Mouse (Mus musculus) myocyte (in vitro differentiated cells): ENCODE results near the gene Prkg1. TPM values are rescaled to one million over a fixed set of nuclear protein-coding genes. Genes with fewer than 3 reads are reported as not detected.

ENCODE experiments used
- H3K27me3 ChIP-seq: one replicate; pipeline ENCODE4 v1.6.1; 2011; ENCODE audit not compliant: control insufficient read depth, insufficient read depth, insufficient read length
- H3K36me3 ChIP-seq: one replicate; pipeline ENCODE4 v1.6.1; 2011; ENCODE audit not compliant: control insufficient read depth, insufficient read depth
- H3K4me2 ChIP-seq: one replicate; pipeline ENCODE4 v1.6.1; 2011; ENCODE audit warnings: low read depth, control low read depth
- H3K4me3 ChIP-seq: one replicate; pipeline ENCODE4 v1.5.1; 2011; ENCODE audit warnings: mild to moderate bottlenecking, control low read depth, moderate library complexity
- H3K79me2 ChIP-seq: one replicate; pipeline ENCODE4 v1.6.1; 2011; ENCODE audit not compliant: control insufficient read depth, insufficient read depth
- H3ac ChIP-seq: one replicate; pipeline ENCODE4 v1.6.1; 2011; ENCODE audit not compliant: control insufficient read depth, insufficient read length
- CEBPB ChIP-seq: IDR thresholded peaks from 2 replicates; pipeline ENCODE4 v1.6.1; 2011; ENCODE audit warnings: mild to moderate bottlenecking, moderate library complexity; ENCODE audit not compliant: poor library complexity, insufficient read depth, severe bottlenecking
- E2F4 ChIP-seq: IDR thresholded peaks from one replicate; pipeline ENCODE4 v1.6.1; 2011; ENCODE audit warnings: mild to moderate bottlenecking, control low read depth, moderate library complexity; ENCODE audit not compliant: insufficient read depth
- MAX ChIP-seq: IDR thresholded peaks from one replicate; pipeline ENCODE4 v1.6.1; 2011; ENCODE audit warnings: low read depth, mild to moderate bottlenecking, control low read depth
- MYOD1 ChIP-seq, 3 experiments: IDR thresholded peaks; one replicate each; pipeline ENCODE4 v1.6.1; 2011; ENCODE audit warnings: control low read depth in 2 of 3, low read depth in 2 of 3, mild to moderate bottlenecking in 2 of 3, moderate library complexity in 1 of 3; ENCODE audit not compliant: insufficient read length in 2 of 3, control insufficient read depth in 1 of 3
- MYOG ChIP-seq, 3 experiments: IDR thresholded peaks; one replicate each; pipeline ENCODE4 v1.6.1; 2011; ENCODE audit warnings: control low read depth in 2 of 3, low read depth in 2 of 3, mild to moderate bottlenecking in 2 of 3; ENCODE audit not compliant: insufficient read length in 2 of 3, control insufficient read depth in 1 of 3, insufficient read depth in 1 of 3
- POLR2A ChIP-seq: IDR thresholded peaks from one replicate; pipeline ENCODE4 v1.6.1; 2011; ENCODE audit warnings: low read depth, mild to moderate bottlenecking, control low read depth, moderate library complexity; ENCODE audit not compliant: insufficient read length
- POLR2AphosphoS2 ChIP-seq: IDR thresholded peaks from one replicate; pipeline ENCODE4 v1.6.1; 2011; ENCODE audit warnings: low read depth, control low read depth; ENCODE audit not compliant: insufficient read length
- REST ChIP-seq: IDR thresholded peaks from one replicate; pipeline ENCODE4 v1.6.1; 2011; ENCODE audit warnings: mild to moderate bottlenecking, control low read depth, moderate library complexity; ENCODE audit not compliant: insufficient read depth, insufficient read length
- SRF ChIP-seq: IDR thresholded peaks from one replicate; pipeline ENCODE4 v1.6.1; 2011; ENCODE audit warnings: low read depth; ENCODE audit not compliant: control insufficient read depth, insufficient read length
- TCF12 ChIP-seq: IDR thresholded peaks from one replicate; pipeline ENCODE4 v1.6.1; 2011; ENCODE audit warnings: mild to moderate bottlenecking, control low read depth; ENCODE audit not compliant: poor library complexity, insufficient read depth, severe bottlenecking
- TCF3 ChIP-seq: IDR thresholded peaks from one replicate; pipeline ENCODE4 v1.6.1; 2011; ENCODE audit warnings: low read depth, control low read depth; ENCODE audit not compliant: insufficient read length
- USF1 ChIP-seq: IDR thresholded peaks from one replicate; pipeline ENCODE4 v1.6.1; 2011; ENCODE audit warnings: low read depth, mild to moderate bottlenecking, control low read depth, moderate library complexity
- polyA plus RNA-seq: library from polyadenylated mRNA; unstranded; fragments of >200 nt; fragmentation: generic; extraction: Trizol; gene quantifications from one replicate; pipeline ENCODE4 v1.2.1, GENCODE M21; 2012; ENCODE audit warnings: missing spikeins

The Prkg1 gene
- polyA plus RNA-seq, 1 experiment, result 1.7 TPM

DNA sequence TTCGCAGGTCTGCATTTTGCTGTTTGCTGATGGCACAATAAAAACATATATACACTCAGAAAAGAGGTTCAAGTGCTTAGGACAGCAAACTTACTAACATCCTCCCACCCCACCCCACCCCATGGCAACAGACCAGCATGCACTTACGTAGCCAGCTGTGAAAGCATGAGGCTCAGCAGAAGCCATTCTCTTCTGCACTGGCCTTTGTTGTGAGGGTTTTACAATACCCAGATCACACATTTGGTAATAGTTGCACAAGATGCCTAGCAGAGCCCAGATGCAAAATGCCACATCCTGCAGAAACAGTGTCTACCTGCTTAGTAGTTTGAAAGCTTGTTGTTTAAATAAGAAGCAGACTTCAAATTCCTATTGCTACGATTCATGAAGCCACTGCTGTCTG, 814.2 kb downstream of the Prkg1 start:
- H3K4me3 ChIP-seq, result no peak overlapping the region
- H3K4me2 ChIP-seq, result no peak overlapping the region
- no peaks in the 10 kb centered on the region for H3K36me3 ChIP-seq
- H3K27me3 ChIP-seq, result no peaks in the 10 kb centered on the region
- H3ac ChIP-seq, result no peak overlapping the region
- H3K79me2 ChIP-seq, result no peaks in the 10 kb centered on the region
- TF ChIP-seq USF1 (no peak), CEBPB (no peak), MAX (no peak)

DNA sequence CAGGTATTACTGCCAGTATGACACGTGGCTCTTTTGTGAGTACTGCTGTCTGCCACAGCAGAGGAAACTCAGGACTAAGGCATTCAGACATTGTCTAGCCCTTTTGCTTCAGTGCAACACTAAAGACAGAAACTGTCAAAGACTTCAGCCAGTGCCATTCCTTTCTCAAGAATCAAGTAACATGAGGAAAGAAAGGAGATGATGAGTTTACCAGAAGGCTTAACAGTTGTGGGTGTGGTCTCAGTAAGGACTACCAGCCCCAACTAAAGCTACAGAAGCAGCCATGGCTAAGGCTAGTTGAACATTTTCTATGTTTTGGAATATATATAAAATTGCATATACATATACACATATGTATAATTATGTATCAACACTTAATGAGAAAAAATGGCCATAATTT, 816.6 kb downstream of the Prkg1 start:
- no peak overlapping the region for H3K4me2 ChIP-seq
- no peaks in the 10 kb centered on the region for H3K27me3 ChIP-seq
- H3ac ChIP-seq, result no peak overlapping the region
- H3K36me3 ChIP-seq, result no peaks in the 10 kb centered on the region
- H3K4me3 ChIP-seq, result no peak overlapping the region
- H3K79me2 ChIP-seq, result no peaks in the 10 kb centered on the region
- TF ChIP-seq USF1 (no peak), TCF3 (no peak), SRF (no peak), TCF12 (no peak)

DNA sequence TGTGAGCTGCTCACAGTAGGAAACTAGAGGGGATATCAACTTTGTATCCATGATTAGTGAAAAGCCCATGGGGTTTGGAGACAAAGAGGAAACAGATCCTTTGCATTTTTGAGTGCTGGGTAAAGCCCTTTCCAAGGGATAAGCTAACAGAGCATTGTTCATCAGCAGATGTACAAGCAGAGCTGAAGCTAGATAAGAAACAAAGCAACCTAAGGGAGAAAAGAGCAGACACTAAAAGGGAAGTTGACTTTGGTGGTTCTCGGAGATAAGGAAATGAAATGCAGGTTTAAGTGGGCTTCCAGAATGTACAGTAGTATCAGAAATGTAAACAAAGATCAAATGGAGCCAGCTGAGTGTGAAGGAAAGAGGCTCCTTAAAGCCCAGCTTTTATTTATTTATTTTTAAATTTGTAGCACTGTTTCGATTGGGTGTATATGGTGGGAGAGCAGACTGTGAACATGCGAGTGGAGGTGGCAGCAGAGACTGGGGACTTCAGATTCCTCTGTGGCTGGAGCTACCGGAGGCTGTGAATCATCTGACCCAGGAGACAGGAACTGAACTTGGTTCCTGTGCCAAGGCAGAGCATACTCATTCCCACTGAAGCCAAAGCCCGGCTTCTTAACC, 822.4 kb downstream of the Prkg1 start:
- Histone ChIP-seq H3K4me2 (no peak overlapping the region), H3ac (no peak overlapping the region), H3K36me3 (no peaks in the 10 kb centered on the region), H3K27me3 (no peaks in the 10 kb centered on the region), H3K4me3 (no peak overlapping the region), H3K79me2 (no peaks in the 10 kb centered on the region)
- no peak for TF ChIP-seq USF1
- TF ChIP-seq MYOG (IDR thresholded peaks at IDR 0.05; ENCODE audit: control insufficient read depth in 1 of 3, insufficient read depth in 1 of 3, insufficient read length in 2 of 3, low read depth in 2 of 3), result no peak
- no peak for TF ChIP-seq POLR2A
- TF ChIP-seq SRF, result no peak
- no peak for TF ChIP-seq E2F4
- no peak for TF ChIP-seq MAX
- no peak for TF ChIP-seq MYOD1 (IDR thresholded peaks at IDR 0.05; ENCODE audit: control insufficient read depth in 1 of 3, insufficient read length in 2 of 3, low read depth in 2 of 3)
- TF ChIP-seq REST, result no peak
- no peak for TF ChIP-seq TCF3
- no peak for TF ChIP-seq CEBPB
- no peak for TF ChIP-seq POLR2AphosphoS2
- TF ChIP-seq TCF12, result no peak

DNA sequence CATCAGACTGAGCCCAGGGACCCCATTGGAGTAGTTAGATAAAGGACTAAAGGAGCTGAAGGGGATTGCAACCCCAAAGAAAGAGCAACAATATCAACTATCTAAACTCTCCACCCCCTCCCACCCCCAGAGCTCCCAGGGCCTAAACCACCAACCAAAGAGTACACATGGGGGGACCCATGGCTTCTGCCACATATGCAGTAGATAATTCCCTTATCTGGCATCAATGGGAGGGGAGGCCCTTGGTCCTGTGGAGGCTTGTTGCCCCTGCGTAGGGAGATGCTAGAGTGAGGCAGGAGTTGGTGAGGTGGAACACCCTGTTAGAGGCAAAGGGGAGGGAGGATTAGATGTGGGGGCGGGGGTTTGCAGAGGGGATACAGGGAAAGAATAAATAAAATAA, 826.8 kb downstream of the Prkg1 start:
- Histone ChIP-seq H3K36me3 (no peaks in the 10 kb centered on the region), H3K4me2 (no peak overlapping the region), H3K27me3 (no peaks in the 10 kb centered on the region), H3K4me3 (no peak overlapping the region), H3K79me2 (no peaks in the 10 kb centered on the region), H3ac (no peak overlapping the region)
- TF ChIP-seq SRF, result no peak
- no peak for TF ChIP-seq TCF12
- TF ChIP-seq POLR2A, result no peak
- no peak for TF ChIP-seq TCF3
- no peak for TF ChIP-seq MYOD1 (IDR thresholded peaks at IDR 0.05; ENCODE audit: control insufficient read depth in 1 of 3, insufficient read length in 2 of 3, low read depth in 2 of 3)
- no peak for TF ChIP-seq USF1
- no peak for TF ChIP-seq MAX
- no peak for TF ChIP-seq POLR2AphosphoS2
- no peak for TF ChIP-seq REST
- no peak for TF ChIP-seq CEBPB
- no peak for TF ChIP-seq E2F4
- no peak for TF ChIP-seq MYOG (IDR thresholded peaks at IDR 0.05; ENCODE audit: control insufficient read depth in 1 of 3, insufficient read depth in 1 of 3, insufficient read length in 2 of 3, low read depth in 2 of 3)

DNA sequence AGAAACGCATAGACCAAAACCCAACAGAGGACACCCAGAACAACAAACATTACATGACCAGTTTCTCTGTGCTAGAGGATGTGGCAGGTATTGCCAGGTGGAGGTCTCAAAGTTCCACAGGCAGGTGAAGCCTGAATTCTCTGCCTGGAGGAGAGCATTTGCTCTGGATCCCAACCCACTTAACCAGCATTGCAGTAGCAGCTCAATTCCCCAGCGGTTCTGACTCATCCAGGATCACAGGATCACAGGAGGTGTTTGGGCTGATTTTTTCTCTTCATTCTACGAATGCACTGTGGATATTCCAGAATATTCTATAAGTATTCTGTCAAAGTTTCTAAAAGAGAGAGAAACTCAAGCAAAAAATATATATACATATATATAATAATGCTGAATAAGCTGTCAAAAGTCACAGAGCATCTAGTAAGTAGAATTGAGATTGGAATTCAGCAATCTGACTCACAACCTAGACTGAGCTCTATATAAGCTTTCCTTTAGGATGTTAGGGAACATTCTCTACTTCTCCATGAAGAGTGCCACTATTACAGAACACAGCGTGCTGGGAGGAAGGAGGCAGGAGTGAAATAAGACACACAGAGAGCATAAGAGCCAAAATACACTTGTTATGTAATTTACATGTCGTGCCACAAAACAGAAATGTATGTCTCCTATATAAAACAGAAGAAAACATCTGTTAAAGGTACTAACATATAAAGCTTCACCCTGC, 833.2 kb downstream of the Prkg1 start:
- Histone ChIP-seq H3K79me2 (no peaks in the 10 kb centered on the region), H3ac (no peak overlapping the region), H3K4me2 (no peak overlapping the region), H3K36me3 (no peaks in the 10 kb centered on the region), H3K27me3 (no peaks in the 10 kb centered on the region), H3K4me3 (no peak overlapping the region)
- TF ChIP-seq MYOG (IDR thresholded peaks at IDR 0.05; ENCODE audit: control insufficient read depth in 1 of 3, insufficient read depth in 1 of 3, insufficient read length in 2 of 3, low read depth in 2 of 3) (no peak), TCF12 (no peak), POLR2A (no peak), USF1 (no peak), MAX (no peak), MYOD1 (IDR thresholded peaks at IDR 0.05; ENCODE audit: control insufficient read depth in 1 of 3, insufficient read length in 2 of 3, low read depth in 2 of 3) (no peak), E2F4 (no peak), CEBPB (no peak), POLR2AphosphoS2 (no peak), SRF (no peak), REST (no peak), TCF3 (no peak)
